Mouse (Mus musculus): ENCODE data around the gene Farp1.

GRCm38 (mm10) chr14:121251708-121252107 is 216.7 kb downstream of the Farp1 start:
- TF ChIP-seq CTCF (IDR thresholded peaks at IDR 0.05; ENCODE audit: low read depth) (no peak), EP300 (IDR thresholded peaks at IDR 0.05; ENCODE audit: low read depth) (no peak)
